Mouse (Mus musculus): ENCODE data around the gene Smc1b. TPM values are rescaled to one million over a fixed set of nuclear protein-coding genes. Genes with fewer than 3 reads are reported as not detected.
"Not testable (repeated sequence)": the region's sequence is repeated elsewhere in the genome, so short reads cannot be mapped to it uniquely, and the experiment has no call there.

Gene Smc1b
- total RNA-seq, 2 experiments from 2014 or later: 0.42 TPM; not detected in 1

DNA sequence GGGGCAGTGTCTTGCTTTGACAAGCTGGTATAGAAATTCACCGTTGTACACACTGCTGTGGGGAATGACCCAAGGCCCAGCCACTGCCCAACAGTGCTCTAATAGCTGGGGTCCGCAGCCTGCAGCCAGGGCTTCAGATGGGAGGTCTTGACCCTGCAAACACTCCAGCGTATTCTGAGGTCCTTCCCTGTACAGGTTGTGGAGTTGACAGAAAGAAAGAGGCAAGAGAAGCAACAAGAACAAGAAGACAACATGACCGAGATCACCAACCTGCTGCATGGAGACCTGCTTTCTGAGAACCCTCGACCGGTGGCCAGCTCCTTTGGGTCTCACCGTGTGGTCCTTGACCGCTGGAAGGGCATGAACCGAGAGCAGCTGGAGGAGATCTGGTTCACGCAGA lies 9.5 kb upstream of the Smc1b start:
- peak in 1 of 2 experiments; percentile 5 for DNase-seq (ENCODE audit: low spot score in 2 of 2)

- peak in 1 of 2 experiments; percentile 5 for DNase-seq (ENCODE audit: low spot score in 2 of 2)
Measured at GRCm38 (mm10) chr15:85135143-85135542, 3.4 kb upstream of the Smc1b start.

- DNase-seq (ENCODE audit: low spot score in 2 of 2): no peak
Measured at GRCm38 (mm10) chr15:85132193-85132520, 393 bp upstream of the Smc1b start.

- peak; percentile 4 to 14 for DNase-seq (ENCODE audit: low spot score in 2 of 2)
Measured at GRCm38 (mm10) chr15:85085641-85086040, 46.1 kb downstream of the Smc1b start.

GRCm38 (mm10) chr15:85072651-85073050 lies 59.1 kb downstream of the Smc1b start:
- no peak for DNase-seq (ENCODE audit: low spot score in 2 of 2)

GRCm38 (mm10) chr15:85070561-85070960 lies 61.2 kb downstream of the Smc1b start:
- peak; percentile 24 to 41 for DNase-seq (ENCODE audit: low spot score in 2 of 2)

DNA sequence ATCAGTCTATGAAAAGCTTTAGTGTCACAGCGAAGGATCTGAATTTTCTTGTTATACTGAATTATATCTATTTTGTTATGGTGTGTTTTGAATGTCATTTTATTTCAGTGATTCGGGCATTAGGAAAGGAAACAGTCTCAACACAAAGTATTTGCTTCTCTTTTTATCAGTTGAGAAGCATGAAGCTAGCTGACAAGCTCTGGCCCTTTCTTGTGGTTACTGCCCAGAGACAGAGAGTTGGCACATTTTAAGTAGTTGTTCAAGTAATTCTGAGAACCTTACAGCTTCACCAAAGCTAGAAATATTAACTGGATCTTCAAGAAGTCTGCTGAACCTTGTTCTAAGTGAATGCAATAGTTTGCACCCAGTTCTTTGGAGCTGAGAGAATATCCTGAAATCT lies 68.3 kb downstream of the Smc1b start:
- no peak for DNase-seq (ENCODE audit: low spot score in 2 of 2)

GRCm38 (mm10) chr15:85055186-85055585 lies 76.6 kb downstream of the Smc1b start:
- DNase-seq (ENCODE audit: low spot score in 2 of 2): no peak

GRCm38 (mm10) chr15:85054098-85054497 lies 77.7 kb downstream of the Smc1b start:
- DNase-seq (ENCODE audit: low spot score in 2 of 2): no peak

- DNase-seq (ENCODE audit: low spot score in 2 of 2): no peak
Measured at GRCm38 (mm10) chr15:85049758-85050157, 82.0 kb downstream of the Smc1b start.

GRCm38 (mm10) chr15:85047865-85048264 lies 83.9 kb downstream of the Smc1b start:
- no peak for DNase-seq (ENCODE audit: low spot score in 2 of 2)

GRCm38 (mm10) chr15:85046230-85046950 lies 85.4 kb downstream of the Smc1b start:
- DNase-seq (ENCODE audit: low spot score in 2 of 2): no peak

GRCm38 (mm10) chr15:85043761-85044160 lies 88.0 kb downstream of the Smc1b start:
- DNase-seq (ENCODE audit: low spot score in 2 of 2): no peak

- no peak for DNase-seq (ENCODE audit: low spot score in 2 of 2)
Measured at GRCm38 (mm10) chr15:85043116-85043515, 88.6 kb downstream of the Smc1b start.

DNA sequence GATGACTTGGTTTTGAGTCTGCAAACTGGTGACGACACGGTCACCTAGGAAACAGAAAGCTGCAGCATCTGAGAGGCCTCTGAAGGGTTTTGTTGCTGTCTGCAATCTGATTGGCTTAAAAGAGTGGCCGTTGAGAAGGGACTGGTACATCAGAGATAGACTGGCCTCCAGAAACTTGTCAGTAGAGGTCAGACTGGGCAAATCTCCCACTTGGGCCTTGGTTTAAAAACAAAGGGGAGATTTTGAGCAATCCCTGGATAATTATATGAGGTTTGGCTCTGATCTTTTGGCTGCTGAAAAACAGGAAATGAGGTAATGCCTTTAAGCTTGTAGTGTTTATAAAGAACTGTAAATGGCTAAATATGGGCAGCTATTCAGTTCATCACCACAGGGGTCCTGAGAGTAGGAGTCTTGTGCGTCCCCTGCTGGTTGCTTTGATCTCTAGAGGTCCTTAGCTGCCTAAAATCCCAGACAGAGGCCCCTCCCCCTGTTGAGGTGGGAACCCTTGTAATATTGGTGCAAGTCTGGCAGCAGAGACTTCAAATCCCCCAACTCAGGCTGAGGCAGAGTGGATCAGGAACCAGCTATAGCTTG lies 89.3 kb downstream of the Smc1b start:
- peak; percentile 72 to 73 for DNase-seq (ENCODE audit: low spot score in 2 of 2)

GRCm38 (mm10) chr15:85041546-85042225 lies 90.1 kb downstream of the Smc1b start:
- no peak for DNase-seq (ENCODE audit: low spot score in 2 of 2)

GRCm38 (mm10) chr15:85037343-85037690 lies 94.4 kb downstream of the Smc1b start:
- no peak for DNase-seq (ENCODE audit: low spot score in 2 of 2)

GRCm38 (mm10) chr15:85036566-85037342 lies 95.0 kb downstream of the Smc1b start:
- peak; percentile 98 to 99 for DNase-seq (ENCODE audit: low spot score in 2 of 2)

- not testable (repeated sequence) for DNase-seq (ENCODE audit: low spot score in 2 of 2)
Measured at GRCm38 (mm10) chr15:85033916-85034315, 97.8 kb downstream of the Smc1b start.

DNA sequence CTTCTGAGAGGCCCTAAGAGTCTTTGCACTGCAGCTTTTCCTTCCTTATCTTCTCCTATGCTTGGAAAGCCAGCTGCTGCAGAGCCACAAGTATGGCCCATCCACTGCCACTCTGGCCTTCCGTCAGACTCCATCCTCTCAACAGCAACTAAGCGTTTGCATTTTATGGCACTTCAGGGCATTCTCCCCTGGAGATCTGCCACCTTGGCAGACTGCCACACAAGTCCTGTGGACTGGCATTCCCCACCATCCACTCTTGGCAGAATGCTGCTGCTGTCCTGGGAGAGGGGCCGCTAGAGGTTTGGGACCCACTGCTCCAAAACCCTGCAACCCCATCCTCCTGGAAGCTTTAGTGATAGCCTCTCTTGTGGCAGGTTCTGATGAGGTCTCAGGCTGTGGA lies 99.9 kb downstream of the Smc1b start:
- DNase-seq (ENCODE audit: low spot score in 2 of 2): no peak

- not testable (repeated sequence) for DNase-seq (ENCODE audit: low spot score in 2 of 2)
Measured at GRCm38 (mm10) chr15:85030643-85031042, 101.1 kb downstream of the Smc1b start.

DNA sequence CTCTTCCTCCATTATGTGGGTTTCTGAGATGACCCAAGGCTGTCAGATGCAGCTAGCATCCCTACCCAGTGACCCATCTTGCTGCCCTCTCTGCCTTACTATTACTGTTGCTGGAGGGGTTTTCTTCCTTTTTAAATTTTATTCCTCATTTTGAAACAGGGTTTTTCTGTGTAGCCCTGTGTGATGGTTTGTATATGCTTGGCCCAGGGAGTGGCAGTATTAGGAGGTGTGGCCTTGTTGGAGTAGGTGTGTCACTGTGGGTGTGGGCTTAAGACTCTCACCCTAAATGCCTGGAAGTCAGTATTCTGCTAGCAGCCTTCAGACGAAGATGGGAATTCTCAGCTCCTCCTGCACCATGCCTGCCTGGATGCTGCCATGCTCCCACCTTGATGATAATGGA lies 103.1 kb downstream of the Smc1b start, which contains the start of gene Fam118a:
Fam118a (plus strand) TSS at position 301 of the 400 bp plus-strand sequence.
- DNase-seq (ENCODE audit: low spot score in 2 of 2): not testable (repeated sequence)

All from layer of hippocampus, postnatal 10 days (tissue).